Mouse (Mus musculus) lung, postnatal 0 days (tissue): Measurements from ENCODE around the gene Erbb2. TPM values are rescaled to one million over a fixed set of nuclear protein-coding genes. Genes with fewer than 3 reads are reported as not detected.
A peak's percentile ranks its signal among the peaks of the same experiment; 100 is the strongest.
"Not testable (repeated sequence)": the region's sequence is repeated elsewhere in the genome, so short reads cannot be mapped to it uniquely, and the experiment has no call there.

Experiments used
- ATAC-seq: fragments of 200-750 bp; cut with Nextera tagmentation; 2 replicates; pipeline ENCODE4 v1.8.0; 2017; ENCODE audit warnings: moderate library complexity
- DNase-seq: peaks from one replicate; pipeline ENCODE4 v3.0.0-alpha.2; 2016; ENCODE audit warnings: low spot score
- H3K27ac ChIP-seq: fragments of 300-500 bp; sonication (generic); 2 replicates; pipeline ENCODE4 v1.5.1; 2014; ENCODE audit warnings: antibody characterized with exemption, mild to moderate bottlenecking, low read length, mixed read lengths
- H3K27me3 ChIP-seq: fragments of 300-500 bp; sonication (generic); replicated peaks from 2 replicates; pipeline ENCODE4 v1.6.1; 2014; ENCODE audit warnings: low read length, mixed read lengths; ENCODE audit not compliant: insufficient read depth
- H3K36me3 ChIP-seq: fragments of 300-500 bp; sonication (generic); 2 replicates; pipeline ENCODE4 v1.6.1; 2014; ENCODE audit warnings: low read length, mixed read lengths; ENCODE audit not compliant: insufficient read depth
- H3K4me1 ChIP-seq: fragments of 300-500 bp; sonication (generic); 2 replicates; pipeline ENCODE4 v1.6.1; 2014; ENCODE audit warnings: antibody characterized with exemption, low read depth, low read length, mixed read lengths; ENCODE audit not compliant: insufficient read depth
- H3K4me2 ChIP-seq: fragments of 300-500 bp; sonication (generic); replicated peaks from 2 replicates; pipeline ENCODE4 v1.6.1; 2014; ENCODE audit warnings: low read depth, mild to moderate bottlenecking, low read length, moderate library complexity, mixed read lengths
- H3K4me3 ChIP-seq: fragments of 300-500 bp; sonication (generic); 2 replicates; pipeline ENCODE4 v1.5.1; 2014; ENCODE audit warnings: low read depth, low read length
- H3K9ac ChIP-seq: fragments of 300-500 bp; sonication (generic); replicated peaks from 2 replicates; pipeline ENCODE4 v1.6.1; 2014; ENCODE audit warnings: low read depth, mild to moderate bottlenecking
- H3K9me3 ChIP-seq: fragments of 300-500 bp; sonication (generic); 2 replicates; pipeline ENCODE4 v1.6.1; 2016; ENCODE audit warnings: low read length, mixed read lengths
- CTCF ChIP-seq: IDR thresholded peaks from 2 replicates; pipeline ENCODE4 v1.5.1; 2016; ENCODE audit warnings: antibody characterized with exemption, mild to moderate bottlenecking
- EP300 ChIP-seq: IDR thresholded peaks from 2 replicates; pipeline ENCODE4 v1.6.1; 2016; ENCODE audit warnings: antibody characterized with exemption, mild to moderate bottlenecking, control low read depth
- whole genome bisulfite sequencing: fragments of 180-500 bp; shearing (Covaris S2); extraction: QIAGEN DNeasy Blood & Tissue Kit; methylation state at CpG from one replicate; pipeline ENCODE4 v1.1.7; 2014; 5-methylcytosine and 5-hydroxymethylcytosine counted together
- polyA plus RNA-seq: library from polyadenylated mRNA; unstranded; fragments of >200 nt; fragmentation: Nextera tagmentation; extraction: Ambion mirVana; gene quantifications from 2 replicates; pipeline ENCODE4 v1.2.1, GENCODE M21; 2015

Erbb2 gene
- polyA plus RNA-seq, 1 experiment from 2014 or later, result 21.2 TPM

DNA sequence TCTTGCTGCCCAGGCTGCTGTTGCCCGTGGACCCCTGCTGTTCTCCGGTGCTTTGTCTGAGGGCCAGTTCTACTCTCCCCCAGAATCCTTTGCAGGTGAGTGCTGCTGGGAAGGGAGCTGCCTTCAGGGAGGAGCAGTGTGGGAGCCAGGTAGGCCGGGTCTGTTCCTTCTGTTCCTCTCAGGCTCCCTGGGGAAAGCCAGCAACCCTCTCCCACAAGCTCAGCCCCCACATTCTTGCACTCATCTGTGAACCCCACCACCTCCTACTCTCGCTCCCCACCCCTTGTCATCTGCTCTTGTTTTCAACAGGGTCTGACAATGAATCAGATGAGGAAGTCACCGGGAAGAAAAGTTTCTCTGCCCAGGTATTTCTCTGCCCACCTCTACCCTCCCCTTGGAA is 35.5 kb upstream of the Erbb2 start:
- no peak overlapping the region for H3K4me3 ChIP-seq
- TF ChIP-seq EP300 (no peak), CTCF (no peak)
- H3K27me3 ChIP-seq, result no peaks in the 10 kb centered on the region
- 77% methylated on average over 5 of the region's 5 CpGs for WGBS
- H3K9me3 ChIP-seq, result no peaks in the 10 kb centered on the region
- no peak overlapping the region for H3K9ac ChIP-seq
- no peak for DNase-seq
- no peaks in the 10 kb centered on the region for H3K4me1 ChIP-seq
- H3K4me2 ChIP-seq, result no peak overlapping the region
- no peak for ATAC-seq
- H3K36me3 ChIP-seq, result peaks cover 46% of the 10 kb centered on the region
- no peak overlapping the region for H3K27ac ChIP-seq

DNA sequence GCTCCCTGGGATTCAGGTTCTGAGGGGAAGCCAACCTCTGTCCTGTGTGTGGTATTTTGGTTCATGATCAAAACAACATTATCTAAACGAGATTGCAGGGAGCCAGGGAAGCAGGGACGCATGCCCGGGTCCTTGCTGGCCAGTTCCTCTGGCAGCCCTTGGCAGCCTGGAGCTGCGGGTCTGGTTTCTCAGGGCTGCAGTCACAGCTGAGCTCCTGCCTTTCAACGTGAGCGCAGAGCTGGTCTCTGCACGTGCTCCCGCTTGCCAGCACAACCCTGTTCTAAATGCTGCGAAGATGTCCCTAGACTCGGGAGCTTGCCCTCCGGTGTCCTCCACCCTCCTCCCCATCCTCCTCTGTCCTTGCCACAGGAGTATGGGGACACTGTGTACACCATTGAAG is 34.5 kb upstream of the Erbb2 start:
- H3K27ac ChIP-seq, result no peak overlapping the region
- no peaks in the 10 kb centered on the region for H3K4me1 ChIP-seq
- H3K27me3 ChIP-seq, result no peaks in the 10 kb centered on the region
- 79% methylated on average over 11 of the region's 11 CpGs for WGBS
- H3K4me3 ChIP-seq, result no peak overlapping the region
- ATAC-seq, result no peak
- no peak overlapping the region for H3K9ac ChIP-seq
- H3K4me2 ChIP-seq, result no peak overlapping the region
- TF ChIP-seq EP300, result no peak
- TF ChIP-seq CTCF, result no peak
- H3K36me3 ChIP-seq, result peaks cover 46% of the 10 kb centered on the region
- no peak for DNase-seq
- H3K9me3 ChIP-seq, result no peaks in the 10 kb centered on the region

DNA sequence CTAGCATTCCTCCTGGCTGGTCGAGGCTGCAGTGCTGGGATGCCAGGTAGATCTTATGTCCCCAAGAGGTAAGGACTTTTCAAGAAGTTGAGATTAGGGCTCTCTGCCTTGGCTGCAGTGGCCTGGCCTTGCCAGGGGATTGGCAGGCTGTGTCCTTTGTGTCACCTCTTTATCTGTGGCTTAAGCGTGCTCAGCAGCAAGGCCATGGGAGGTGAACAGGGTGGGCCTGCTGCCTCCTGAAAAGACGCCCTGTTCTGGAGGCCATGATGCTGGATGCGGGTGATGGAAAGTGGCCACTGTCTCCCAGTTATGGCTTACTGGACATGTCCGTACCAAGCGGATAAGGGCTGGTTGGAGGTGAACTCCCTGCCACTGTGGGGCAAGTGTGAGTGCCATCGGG is 32.9 kb upstream of the Erbb2 start:
- no peak overlapping the region for H3K27ac ChIP-seq
- WGBS, result 68% methylated on average over 7 of the region's 7 CpGs
- DNase-seq (no peak), ATAC-seq (peak; percentile 45; the same call in 1 of the 2 replicates)
- H3K9me3 ChIP-seq, result no peaks in the 10 kb centered on the region
- no peak for TF ChIP-seq EP300
- TF ChIP-seq CTCF, result no peak
- H3K4me3 ChIP-seq, result no peak overlapping the region
- peaks cover 46% of the 10 kb centered on the region for H3K36me3 ChIP-seq
- no peak overlapping the region for H3K4me2 ChIP-seq
- no peak overlapping the region for H3K9ac ChIP-seq
- H3K4me1 ChIP-seq, result no peaks in the 10 kb centered on the region
- no peaks in the 10 kb centered on the region for H3K27me3 ChIP-seq

DNA sequence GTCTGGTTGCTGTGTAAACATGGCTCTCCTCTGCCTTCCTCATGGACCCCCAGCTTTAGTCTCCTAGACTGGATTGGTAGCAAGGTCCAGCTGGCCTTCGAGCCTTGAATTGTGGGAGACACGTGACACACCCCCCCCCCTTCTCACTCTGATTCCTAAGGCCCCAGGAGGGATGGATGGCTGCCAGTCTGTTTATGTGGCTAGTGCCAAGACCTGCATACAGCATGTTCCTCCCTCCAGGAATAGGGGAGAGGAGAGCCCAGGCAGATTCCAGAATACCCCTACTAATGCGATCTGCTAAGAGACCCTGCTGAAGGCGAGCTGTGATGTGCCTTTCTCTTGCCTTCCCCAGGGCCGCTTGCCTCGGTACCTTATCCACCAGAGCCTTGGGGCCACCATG is 32.2 kb upstream of the Erbb2 start:
- no peak overlapping the region for H3K4me3 ChIP-seq
- no peak overlapping the region for H3K9ac ChIP-seq
- H3K27me3 ChIP-seq, result no peaks in the 10 kb centered on the region
- H3K27ac ChIP-seq, result no peak overlapping the region
- WGBS, result 72% methylated on average over 6 of the region's 6 CpGs
- DNase-seq (no peak), ATAC-seq (no peak)
- H3K4me2 ChIP-seq, result no peak overlapping the region
- H3K9me3 ChIP-seq, result no peaks in the 10 kb centered on the region
- TF ChIP-seq CTCF, result no peak
- TF ChIP-seq EP300, result no peak
- H3K36me3 ChIP-seq, result peaks cover 43% of the 10 kb centered on the region
- no peaks in the 10 kb centered on the region for H3K4me1 ChIP-seq

DNA sequence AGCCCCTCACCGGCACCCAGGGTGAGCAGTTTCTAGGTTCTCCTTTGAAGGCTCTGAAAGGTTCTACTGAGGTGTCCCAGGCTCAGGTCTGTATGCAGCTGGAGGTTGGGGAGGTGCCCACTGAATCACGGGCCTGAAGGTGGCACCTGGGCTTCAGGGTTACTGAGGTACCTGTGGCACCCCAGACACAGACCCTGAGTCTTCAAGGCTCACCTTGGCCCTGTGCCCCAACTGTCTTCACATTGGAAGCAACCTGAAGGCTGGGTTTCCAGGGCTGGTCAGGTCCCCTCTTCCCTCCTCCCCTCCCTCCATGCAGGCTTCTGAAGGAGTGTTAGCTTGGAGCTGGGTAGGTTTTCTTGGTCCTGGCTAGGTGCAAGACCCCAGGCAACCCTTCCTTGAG is 30.6 kb upstream of the Erbb2 start:
- Histone ChIP-seq H3K27ac (no peak overlapping the region), H3K9me3 (no peaks in the 10 kb centered on the region), H3K27me3 (peaks cover 1% of the 10 kb centered on the region; the same call in 1 of the 2 replicates), H3K36me3 (peaks cover 28% of the 10 kb centered on the region), H3K9ac (no peak overlapping the region), H3K4me3 (no peak overlapping the region), H3K4me2 (no peak overlapping the region), H3K4me1 (no peaks in the 10 kb centered on the region)
- DNase-seq, result no peak
- no peak for ATAC-seq
- WGBS, result 88% methylated on average over 2 of the region's 2 CpGs
- no peak for TF ChIP-seq EP300
- TF ChIP-seq CTCF, result no peak

DNA sequence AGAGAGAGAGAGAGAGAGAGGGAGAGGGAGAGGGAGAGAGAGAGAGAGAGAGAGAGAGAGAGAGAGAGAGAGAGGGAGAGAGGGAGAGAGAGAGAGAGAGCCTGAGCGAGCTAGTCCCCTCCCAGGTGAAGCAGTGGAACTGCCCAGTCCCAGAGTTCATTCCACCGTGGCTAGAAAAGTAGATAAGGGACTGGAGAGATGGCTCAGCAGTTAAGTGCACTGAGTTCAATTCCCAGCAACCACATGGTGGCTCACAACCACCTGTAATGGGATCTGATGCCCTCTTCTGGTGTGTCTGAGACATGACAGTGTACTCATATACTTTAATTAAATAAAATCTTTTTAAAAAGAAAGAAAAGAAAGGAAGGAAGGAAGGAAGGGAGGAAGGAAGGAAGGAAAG is 29.9 kb upstream of the Erbb2 start:
- H3K4me1 ChIP-seq, H3K4me3 ChIP-seq, H3K27ac ChIP-seq, H3K4me2 ChIP-seq, H3K9ac ChIP-seq, H3K27me3 ChIP-seq, DNase-seq, ATAC-seq, H3K9me3 ChIP-seq: not testable (repeated sequence)
- WGBS, result 20% methylated on average over 2 of the region's 2 CpGs
- peaks cover 20% of the 10 kb centered on the region for H3K36me3 ChIP-seq

DNA sequence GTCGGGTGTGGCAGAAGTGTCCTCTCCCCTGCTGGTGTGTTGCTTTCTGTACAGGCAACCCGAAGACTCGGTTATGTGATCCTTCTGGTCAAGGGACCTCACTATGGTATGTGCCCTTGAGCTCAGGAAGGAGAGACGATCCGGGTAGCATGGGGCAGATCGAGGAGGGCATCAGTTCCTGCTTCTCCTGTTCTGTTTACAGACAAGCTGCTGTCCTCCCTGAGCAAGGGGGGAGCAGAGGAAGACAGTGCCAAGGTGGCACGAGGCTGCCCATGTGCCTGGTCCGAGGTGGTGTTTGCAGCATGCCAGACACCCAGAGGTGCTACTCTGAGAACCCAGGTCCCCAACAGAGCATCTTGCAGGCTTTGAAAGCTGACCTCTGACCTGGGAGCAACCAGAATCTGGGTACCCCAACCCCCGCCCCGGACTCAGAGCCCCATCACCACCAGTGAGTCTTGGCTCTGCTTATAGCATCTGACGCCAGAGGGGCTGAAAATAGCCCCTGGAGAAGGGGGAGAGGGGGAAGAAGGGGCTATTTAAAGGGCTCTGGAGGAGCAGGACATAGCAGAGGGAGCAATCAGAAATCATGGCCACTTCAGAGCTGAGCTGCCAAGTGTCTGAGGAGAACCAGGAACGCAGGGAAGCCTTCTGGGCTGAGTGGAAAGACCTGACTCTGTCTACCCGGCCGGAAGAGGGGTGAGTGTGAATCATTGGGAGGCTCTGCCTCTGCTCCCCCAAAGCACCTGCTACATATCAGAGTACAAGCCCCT is 28.8 kb upstream of the Erbb2 start, which contains the start of gene Tcap:
Tcap (plus strand) TSS at position 551 of the 770 bp plus-strand sequence.
- no peak within 1 kb of the TSS for H3K9ac ChIP-seq
- DNase-seq (no peak), ATAC-seq (no peak)
- TF ChIP-seq EP300, result no peak
- TF ChIP-seq CTCF, result no peak
- no peaks in the 10 kb centered on the region for H3K9me3 ChIP-seq
- no peak within 1 kb of the TSS for H3K4me2 ChIP-seq
- 50% methylated on average over 14 of the region's 14 CpGs for WGBS
- no peak within 1 kb of the TSS for H3K27ac ChIP-seq
- H3K27me3 ChIP-seq, result peaks cover 13% of the 10 kb centered on the region; the same call in 1 of the 2 replicates
- no peaks in the 10 kb centered on the region for H3K4me1 ChIP-seq
- peaks cover 12% of the 10 kb centered on the region for H3K36me3 ChIP-seq
- H3K4me3 ChIP-seq, result no peak within 1 kb of the TSS
